Mouse (Mus musculus) cerebellum, adult 2 months (tissue): Measurements from ENCODE around the gene Garnl3.

Experiments used
- CTCF ChIP-seq: fragments of 200-500 bp; IDR thresholded peaks from 2 replicates; pipeline ENCODE4 v1.5.1; 2011; ENCODE audit warnings: low read depth, mild to moderate bottlenecking, control low read depth, low read length, moderate library complexity, borderline replicate concordance; ENCODE audit not compliant: insufficient read depth
- POLR2A ChIP-seq: fragments of 200-500 bp; IDR thresholded peaks from 2 replicates; pipeline ENCODE4 v1.6.1; 2011; ENCODE audit warnings: low read length, control low read depth, borderline replicate concordance; ENCODE audit not compliant: insufficient read depth

- TF ChIP-seq CTCF (no peak), POLR2A (0 out of 2 replicates have a peak, but pooled peaks have one; percentile 13)
Observed at GRCm38 (mm10) chr2:33058926-33059325, 72.5 kb downstream of the Garnl3 start.
